Mouse (Mus musculus): ENCODE results near the gene Zfp330.

Gene Zfp330

GRCm38 (mm10) chr8:82774093-82774422 lies at the start of gene Zfp330:
TSS of gene Zfp330 (minus strand) at chr8:82774160.
- peak; percentile 95 for DNase-seq (ENCODE audit: low read depth)

GRCm38 (mm10) chr8:82777945-82778344 lies 4.0 kb upstream of the Zfp330 start:
- no peak for DNase-seq (ENCODE audit: low read depth)

- DNase-seq (ENCODE audit: low read depth): peak; percentile 37
Observed at GRCm38 (mm10) chr8:82777406-82777805, 3.4 kb upstream of the Zfp330 start.

GRCm38 (mm10) chr8:82774482-82774881 lies 522 bp upstream of the Zfp330 start:
- DNase-seq (ENCODE audit: low read depth): no peak

GRCm38 (mm10) chr8:82773332-82774092 lies 448 bp downstream of the Zfp330 start:
- no peak for DNase-seq (ENCODE audit: low read depth)

GRCm38 (mm10) chr8:82770886-82771285 lies 3.1 kb downstream of the Zfp330 start:
- no peak for DNase-seq (ENCODE audit: low read depth)

GRCm38 (mm10) chr8:82759071-82759470 lies 14.9 kb downstream of the Zfp330 start:
- DNase-seq (ENCODE audit: low read depth): no peak

- no peak for DNase-seq (ENCODE audit: low read depth)
Observed at GRCm38 (mm10) chr8:82754946-82755345, 19.0 kb downstream of the Zfp330 start.

- no peak for DNase-seq (ENCODE audit: low read depth)
Observed at GRCm38 (mm10) chr8:82746617-82747016, 27.3 kb downstream of the Zfp330 start.

GRCm38 (mm10) chr8:82743905-82744904 lies 29.8 kb downstream of the Zfp330 start:
- DNase-seq (ENCODE audit: low read depth): peak; percentile 83
